Mouse (Mus musculus) stomach, embryonic 15.5 days (tissue): Measurements from ENCODE around the gene Krtcap2. TPM values are rescaled to one million over a fixed set of nuclear protein-coding genes. Genes with fewer than 3 reads are reported as not detected.
A peak's percentile ranks its signal among the peaks of the same experiment; 100 is the strongest.

ENCODE experiments used
- ATAC-seq: fragments of 200-750 bp; cut with Nextera tagmentation; 2 replicates; pipeline ENCODE4 v1.8.0; 2017; ENCODE audit warnings: low read depth, moderate number of reproducible peaks, moderate TSS enrichment; ENCODE audit not compliant: insufficient read depth, low FRiP score
- H3K27ac ChIP-seq: fragments of 300-500 bp; sonication (generic); 2 replicates; pipeline ENCODE4 v1.5.1; 2015; ENCODE audit warnings: mild to moderate bottlenecking, inconsistent platforms
- H3K27me3 ChIP-seq: fragments of 300-500 bp; sonication (generic); replicated peaks from 2 replicates; pipeline ENCODE4 v1.6.1; 2015; ENCODE audit warnings: inconsistent platforms
- H3K36me3 ChIP-seq: fragments of 300-500 bp; sonication (generic); 2 replicates; pipeline ENCODE4 v1.6.1; 2015; ENCODE audit warnings: inconsistent platforms
- H3K4me1 ChIP-seq: fragments of 300-500 bp; sonication (generic); 2 replicates; pipeline ENCODE4 v1.6.1; 2015; ENCODE audit warnings: inconsistent platforms
- H3K4me2 ChIP-seq: fragments of 300-500 bp; sonication (generic); 2 replicates; pipeline ENCODE4 v1.6.1; 2015; ENCODE audit warnings: mild to moderate bottlenecking, inconsistent platforms
- H3K4me3 ChIP-seq: fragments of 300-500 bp; sonication (generic); replicated peaks from 2 replicates; pipeline ENCODE4 v1.5.1; 2015; ENCODE audit warnings: inconsistent platforms
- H3K9ac ChIP-seq: fragments of 300-500 bp; sonication (generic); 2 replicates; pipeline ENCODE4 v1.6.1; 2015; ENCODE audit warnings: inconsistent platforms
- H3K9me3 ChIP-seq: fragments of 300-500 bp; sonication (generic); 2 replicates; pipeline ENCODE4 v1.6.1; 2016; ENCODE audit warnings: inconsistent platforms
- WGBS: fragments of 180-500 bp; shearing (Covaris S2); methylation state at CpG from one replicate; pipeline ENCODE4 v1.1.7; 2015; 5-methylcytosine and 5-hydroxymethylcytosine counted together
- polyA plus RNA-seq: library from polyadenylated mRNA; unstranded; fragments of >200 nt; fragmentation: Nextera tagmentation; extraction: Ambion mirVana; gene quantifications from 2 replicates; pipeline ENCODE4 v1.2.1, GENCODE M21; 2015

Gene Krtcap2
- polyA plus RNA-seq, 1 experiment from 2014 or later, result 406 TPM

DNA sequence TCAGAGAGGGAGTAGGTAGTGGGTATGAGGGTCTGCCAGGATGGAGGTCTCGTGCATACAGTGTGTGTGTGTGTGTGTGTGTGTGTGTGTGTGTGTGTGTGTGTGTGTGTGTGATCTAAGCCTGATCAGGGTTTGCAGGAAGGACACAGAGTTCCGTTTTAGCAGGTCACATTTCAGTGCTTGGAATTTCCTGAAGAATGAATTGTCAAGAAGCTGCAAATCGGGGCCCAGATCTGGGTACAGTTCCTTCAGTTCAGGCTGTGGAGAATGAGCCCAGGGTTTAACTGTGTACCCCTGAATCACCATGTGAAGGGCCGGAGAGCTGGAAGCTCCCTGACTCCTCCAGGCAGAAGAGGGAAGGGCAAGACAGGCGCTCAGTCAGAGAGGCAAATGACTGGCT is 41.5 kb downstream of the Krtcap2 start:
- Histone ChIP-seq H3K27ac (peak overlapping the region; percentile 9; the same call in 1 of the 2 replicates), H3K4me1 (0 out of 2 replicates have a peak, but pooled peaks cover 4% of the 10 kb centered on the region), H3K36me3 (no peaks in the 10 kb centered on the region), H3K9ac (no peak overlapping the region), H3K9me3 (no peaks in the 10 kb centered on the region), H3K4me3 (no peak overlapping the region), H3K27me3 (no peaks in the 10 kb centered on the region), H3K4me2 (no peak overlapping the region)
- ATAC-seq, result no peak
- WGBS, result 54% methylated on average over 5 of the region's 5 CpGs

DNA sequence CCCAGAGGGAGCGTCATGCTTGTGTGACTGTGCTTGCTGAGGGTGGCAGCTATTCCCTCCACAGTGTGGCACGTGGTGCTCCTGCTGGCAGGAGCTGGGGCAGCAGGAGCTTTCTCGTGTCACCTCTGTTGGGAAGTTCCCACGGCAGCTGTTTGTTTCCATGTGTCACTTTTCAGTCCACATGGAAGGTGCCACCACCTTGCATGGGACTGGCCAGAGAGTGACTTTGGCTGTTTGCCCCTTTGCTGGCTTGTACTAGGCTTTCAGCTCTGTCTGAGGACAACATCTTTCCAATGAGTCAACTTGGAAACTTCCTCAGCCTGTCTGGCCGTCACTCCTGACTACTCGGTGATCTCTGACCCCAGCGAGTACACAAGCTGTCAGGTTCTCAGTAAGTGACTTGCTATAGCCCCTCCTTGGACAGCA is 42.8 kb downstream of the Krtcap2 start:
- no peak for ATAC-seq
- Histone ChIP-seq H3K27ac (no peak overlapping the region), H3K36me3 (no peaks in the 10 kb centered on the region), H3K4me3 (no peak overlapping the region), H3K4me1 (0 out of 2 replicates have a peak, but pooled peaks cover 4% of the 10 kb centered on the region), H3K27me3 (no peaks in the 10 kb centered on the region), H3K4me2 (no peak overlapping the region), H3K9ac (no peak overlapping the region), H3K9me3 (no peaks in the 10 kb centered on the region)
- 29% methylated on average over 7 of the region's 7 CpGs for WGBS

DNA sequence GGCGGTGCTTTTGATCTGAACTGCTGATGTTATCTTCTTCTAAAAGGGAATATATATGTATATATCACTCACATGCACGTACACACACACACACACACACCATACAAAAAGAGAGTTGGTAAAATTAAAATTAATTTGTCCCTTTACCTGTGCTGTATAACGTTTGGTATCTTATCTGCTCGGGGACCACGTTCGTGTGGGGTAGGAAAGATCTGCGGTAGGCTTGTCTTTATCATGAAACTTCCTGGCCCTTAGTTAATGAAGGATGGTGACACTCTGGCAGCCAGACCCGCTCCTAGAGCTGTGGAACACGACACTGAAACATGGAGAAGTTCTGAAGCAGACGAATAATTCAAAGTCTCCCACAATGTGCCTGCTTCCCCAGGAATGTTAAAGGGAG is 46.1 kb downstream of the Krtcap2 start:
- 47% methylated on average over 10 of the region's 10 CpGs for WGBS
- no peak overlapping the region for H3K9ac ChIP-seq
- no peak overlapping the region for H3K4me3 ChIP-seq
- no peaks in the 10 kb centered on the region for H3K36me3 ChIP-seq
- H3K4me2 ChIP-seq, result no peak overlapping the region
- H3K4me1 ChIP-seq, result 0 out of 2 replicates have a peak, but pooled peaks cover 4% of the 10 kb centered on the region
- no peak overlapping the region for H3K27ac ChIP-seq
- no peaks in the 10 kb centered on the region for H3K27me3 ChIP-seq
- H3K9me3 ChIP-seq, result no peaks in the 10 kb centered on the region
- ATAC-seq, result no peak

DNA sequence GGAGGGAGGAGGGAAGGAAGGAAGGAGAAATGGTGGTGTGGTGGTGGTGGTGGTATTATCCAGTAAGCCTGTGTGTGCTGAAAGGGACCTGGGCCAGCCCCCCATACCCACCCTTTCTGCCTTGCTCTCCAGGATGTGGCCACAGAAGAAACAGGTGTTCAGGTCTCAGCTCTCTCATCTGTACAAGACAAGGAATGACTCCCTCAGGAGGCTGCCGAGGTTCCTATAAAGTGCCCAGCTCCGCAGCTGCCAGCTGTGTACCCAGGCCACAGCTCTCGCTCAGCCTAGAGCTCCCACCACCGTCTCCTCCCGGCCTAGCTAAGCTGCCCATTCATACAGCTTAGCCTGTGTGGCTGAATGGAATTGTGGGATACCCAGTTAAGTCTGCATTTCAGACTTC is 46.5 kb downstream of the Krtcap2 start:
- Histone ChIP-seq H3K9me3 (no peaks in the 10 kb centered on the region), H3K27me3 (no peaks in the 10 kb centered on the region), H3K4me3 (no peak overlapping the region), H3K36me3 (no peaks in the 10 kb centered on the region), H3K9ac (no peak overlapping the region), H3K4me2 (no peak overlapping the region), H3K27ac (no peak overlapping the region), H3K4me1 (0 out of 2 replicates have a peak, but pooled peaks cover 4% of the 10 kb centered on the region)
- WGBS, result 58% methylated on average over 5 of the region's 5 CpGs
- ATAC-seq, result no peak

DNA sequence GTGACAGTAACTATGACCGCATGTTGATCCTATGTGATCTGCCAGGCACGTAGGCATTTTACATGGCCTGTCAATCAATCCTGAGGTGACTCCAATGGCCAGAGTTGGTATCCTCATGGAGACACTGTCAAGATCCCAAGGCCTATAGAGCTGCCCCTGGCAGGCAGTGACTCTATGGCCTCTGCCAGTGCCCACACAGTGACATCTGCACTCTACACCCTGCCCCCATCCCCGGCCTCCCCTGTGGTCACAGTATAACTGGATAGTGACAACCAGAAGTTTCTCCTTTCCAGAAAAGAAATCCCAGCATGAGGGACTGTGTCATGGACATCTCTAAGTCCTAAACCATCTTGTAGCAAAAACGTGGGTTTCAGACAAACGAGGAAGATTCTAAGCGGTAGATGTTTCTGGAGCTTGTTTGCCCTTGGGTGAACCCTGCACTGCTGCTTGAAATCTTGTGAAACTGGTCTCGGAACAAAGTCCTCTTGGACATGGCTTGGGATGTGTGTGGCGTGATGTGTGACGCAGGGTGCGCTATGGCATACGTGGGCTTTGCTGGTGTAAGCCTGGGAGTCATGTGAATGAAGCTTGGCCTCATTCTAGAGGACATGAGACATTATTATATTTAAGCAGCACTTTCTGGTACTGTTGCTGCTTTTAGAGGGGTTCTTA is 47.6 kb downstream of the Krtcap2 start:
- 80% methylated on average over 11 of the region's 11 CpGs for WGBS
- no peak overlapping the region for H3K27ac ChIP-seq

DNA sequence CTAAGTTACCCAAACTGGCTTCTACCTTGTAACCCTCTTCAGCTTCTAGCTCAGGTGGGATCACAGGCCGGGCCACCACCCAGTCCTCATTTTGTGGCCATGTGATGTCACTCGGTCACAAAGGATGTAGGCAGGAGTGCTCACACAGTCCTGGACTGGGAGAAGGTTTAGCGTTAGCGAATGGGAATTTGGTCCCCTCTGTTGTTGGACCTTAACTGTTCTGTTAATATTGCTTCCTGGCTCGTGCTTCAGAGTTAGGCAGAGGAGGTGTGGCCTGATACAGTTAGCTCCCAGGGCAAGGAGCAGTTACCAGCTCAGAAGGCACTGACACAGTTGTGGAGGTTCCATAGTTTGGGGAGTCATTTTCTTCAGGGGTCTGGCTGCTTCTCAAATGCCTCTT is 48.4 kb downstream of the Krtcap2 start:
- Histone ChIP-seq H3K9me3 (no peaks in the 10 kb centered on the region), H3K4me2 (no peak overlapping the region), H3K4me3 (no peak overlapping the region), H3K27me3 (no peaks in the 10 kb centered on the region), H3K27ac (no peak overlapping the region), H3K4me1 (no peaks in the 10 kb centered on the region), H3K36me3 (no peaks in the 10 kb centered on the region), H3K9ac (no peak overlapping the region)
- no peak for ATAC-seq
- 72% methylated on average over 5 of the region's 5 CpGs for WGBS

More for the DNA sequence above, 47.6 kb downstream of the Krtcap2 start:
- H3K4me2 ChIP-seq, result no peak overlapping the region
- H3K9ac ChIP-seq, result no peak overlapping the region
- H3K36me3 ChIP-seq, result no peaks in the 10 kb centered on the region
- H3K27me3 ChIP-seq, result no peaks in the 10 kb centered on the region
- ATAC-seq, result 0 out of 2 replicates have a peak, but pooled peaks have one; percentile 20
- no peak overlapping the region for H3K4me3 ChIP-seq
- H3K4me1 ChIP-seq, result 0 out of 2 replicates have a peak, but pooled peaks cover 2% of the 10 kb centered on the region
- H3K9me3 ChIP-seq, result no peaks in the 10 kb centered on the region

DNA sequence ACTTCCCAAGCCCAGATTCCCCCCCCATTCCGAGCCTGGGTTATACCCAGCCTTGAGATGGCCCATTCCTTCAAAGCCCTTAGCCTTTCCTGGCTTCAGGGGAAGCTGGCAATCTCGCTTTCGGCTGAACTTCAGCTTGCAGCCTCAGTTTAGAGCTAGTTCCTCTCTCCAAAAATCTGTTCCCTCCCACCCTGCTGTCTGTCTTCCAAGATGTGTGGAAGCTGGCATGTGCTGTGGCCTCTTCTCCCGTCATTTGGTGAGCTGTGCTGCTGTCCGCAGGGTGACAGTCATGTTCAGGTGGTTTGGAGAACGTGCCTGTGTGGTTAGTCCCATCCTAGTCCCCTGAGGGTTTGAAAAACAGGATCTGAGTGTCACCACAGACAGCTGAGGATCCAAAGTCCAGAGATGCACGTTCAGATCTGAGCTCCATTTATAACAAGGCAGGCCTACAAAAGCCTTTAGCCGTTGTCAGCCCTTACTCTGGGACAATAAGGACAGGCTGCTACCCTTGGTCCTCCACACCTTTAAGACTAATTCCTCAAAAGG is 50.0 kb downstream of the Krtcap2 start:
- Histone ChIP-seq H3K4me3 (no peak overlapping the region), H3K9me3 (no peaks in the 10 kb centered on the region), H3K4me2 (no peak overlapping the region), H3K27ac (no peak overlapping the region), H3K9ac (no peak overlapping the region), H3K36me3 (no peaks in the 10 kb centered on the region), H3K27me3 (no peaks in the 10 kb centered on the region), H3K4me1 (no peaks in the 10 kb centered on the region)
- 78% methylated on average over 8 of the region's 8 CpGs for WGBS
- ATAC-seq, result no peak

DNA sequence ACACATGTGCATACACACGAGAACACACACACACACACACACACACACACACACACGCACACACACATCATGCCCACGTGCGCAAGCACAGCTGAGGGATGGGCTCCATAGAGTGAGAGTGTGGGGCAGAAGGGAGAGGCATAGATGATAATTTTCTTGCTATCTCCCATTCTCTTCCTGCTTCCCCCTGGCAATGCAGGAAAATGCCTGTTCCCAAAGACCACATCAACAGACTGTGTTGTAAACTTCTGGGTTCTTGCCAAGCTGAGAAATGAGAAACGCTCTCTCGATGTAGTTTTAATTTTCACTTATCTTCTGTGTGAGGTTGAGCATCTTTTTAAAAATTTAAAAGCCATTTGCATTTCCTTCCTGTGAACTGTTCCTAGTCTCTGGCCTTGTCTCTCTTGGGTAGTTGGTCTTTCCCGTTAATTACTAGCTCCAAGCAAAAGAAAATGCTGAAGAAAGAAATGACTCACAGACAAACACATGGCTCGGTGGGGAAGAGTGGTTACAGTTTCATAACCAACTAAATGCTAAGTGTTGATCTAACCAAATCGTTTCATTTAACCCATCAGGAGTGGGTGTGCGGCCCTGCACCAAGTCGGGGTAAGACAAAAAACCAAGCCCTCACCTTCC is 51.1 kb downstream of the Krtcap2 start:
- no peaks in the 10 kb centered on the region for H3K36me3 ChIP-seq
- H3K4me3 ChIP-seq, result no peak overlapping the region
- no peak overlapping the region for H3K27ac ChIP-seq
- 75% methylated on average over 11 of the region's 11 CpGs for WGBS
- ATAC-seq, result no peak
- H3K9me3 ChIP-seq, result no peaks in the 10 kb centered on the region
- no peaks in the 10 kb centered on the region for H3K27me3 ChIP-seq
- H3K4me1 ChIP-seq, result no peaks in the 10 kb centered on the region
- no peak overlapping the region for H3K4me2 ChIP-seq
- H3K9ac ChIP-seq, result no peak overlapping the region

DNA sequence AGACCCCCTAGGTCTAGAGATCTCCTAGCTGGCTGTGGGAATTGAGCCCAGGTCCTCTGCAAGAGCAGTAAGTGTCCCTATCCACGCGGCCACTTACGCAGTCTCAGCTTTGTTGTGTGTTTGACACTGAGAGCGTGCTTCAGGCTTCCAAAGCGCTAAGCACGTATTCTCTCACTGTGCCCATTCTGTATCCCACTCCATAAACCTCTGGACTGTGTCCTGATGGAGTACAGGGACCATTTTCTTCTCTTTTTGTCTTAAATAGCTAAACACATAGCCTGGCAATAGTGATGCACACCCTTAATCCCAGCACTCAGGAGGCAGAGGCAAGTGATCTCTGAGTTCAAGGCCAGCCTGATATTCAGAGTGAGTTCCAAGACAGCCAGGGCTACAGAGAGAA is 53.1 kb downstream of the Krtcap2 start:
- Histone ChIP-seq H3K36me3 (no peaks in the 10 kb centered on the region), H3K4me2 (no peak overlapping the region), H3K9ac (no peak overlapping the region), H3K27me3 (no peaks in the 10 kb centered on the region), H3K9me3 (no peaks in the 10 kb centered on the region), H3K4me3 (no peak overlapping the region), H3K4me1 (no peaks in the 10 kb centered on the region), H3K27ac (no peak overlapping the region)
- 80% methylated on average over 6 of the region's 6 CpGs for WGBS
- no peak for ATAC-seq

DNA sequence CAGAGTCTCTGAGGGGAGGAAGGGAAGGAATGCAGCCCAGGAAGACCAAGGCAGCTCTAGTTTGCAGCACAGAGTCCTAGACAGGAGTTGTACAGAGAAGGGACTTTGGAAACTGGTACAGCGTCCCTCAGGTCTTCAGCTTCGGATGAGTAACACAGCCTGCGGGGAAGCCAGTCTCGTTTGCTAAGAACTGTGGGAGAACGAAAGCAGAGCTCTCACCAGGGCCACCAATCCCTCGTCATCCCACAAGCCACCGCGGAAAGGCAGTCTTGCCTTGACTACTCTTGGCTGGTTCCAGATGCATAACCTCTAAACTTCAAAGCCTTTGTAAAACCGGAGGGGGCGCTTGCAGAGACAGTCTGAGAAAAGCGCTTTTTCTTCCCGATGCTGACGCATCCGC is 53.7 kb downstream of the Krtcap2 start:
- WGBS, result 2% methylated on average over 14 of the region's 14 CpGs
- H3K4me2 ChIP-seq, result peak overlapping the region; percentile 56
- H3K4me3 ChIP-seq, result peak overlapping the region; percentile 20
- H3K27me3 ChIP-seq, result no peaks in the 10 kb centered on the region
- H3K4me1 ChIP-seq, result no peaks in the 10 kb centered on the region
- H3K36me3 ChIP-seq, result no peaks in the 10 kb centered on the region
- H3K27ac ChIP-seq, result no peak overlapping the region
- no peak for ATAC-seq
- H3K9ac ChIP-seq, result no peak overlapping the region
- no peaks in the 10 kb centered on the region for H3K9me3 ChIP-seq
